Mouse (Mus musculus) heart, postnatal 14 days (tissue): ENCODE results near the gene Trim28. TPM values are rescaled to one million over a fixed set of nuclear protein-coding genes. Genes with fewer than 3 reads are reported as not detected.

Experiments
- DNase-seq, 2 experiments: peaks; one replicate each; pipeline ENCODE4 v3.0.0; 2021 to 2022
- intact Hi-C: fragments of 180-260 bp; cut with DNase I; formaldehyde crosslinking; loops from one replicate; pipeline ENCODE4 v1.15.1; 2025
- total RNA-seq, 2 experiments: library from RNA; stranded (reverse); gene quantifications; 2 replicates each; pipeline ENCODE4 v1.2.3; 2021

Gene Trim28
- total RNA-seq, 2 experiments from 2014 or later, result 115 TPM

GRCm38 (mm10) chr7:13028986-13029385, 30.1 kb downstream of the Trim28 start:
- no peak for DNase-seq
- intact Hi-C loops, result no loop called here

GRCm38 (mm10) chr7:13031069-13031468, 32.2 kb downstream of the Trim28 start:
- no peak for DNase-seq
- intact Hi-C loops, result no loop called here

- intact Hi-C loops, result no loop called here
- DNase-seq, result no peak
Measured at GRCm38 (mm10) chr7:13031983-13032382, 33.1 kb downstream of the Trim28 start.

- intact Hi-C loops, result no loop called here
Measured at GRCm38 (mm10) chr7:13032541-13032940, 33.6 kb downstream of the Trim28 start.

GRCm38 (mm10) chr7:13033451-13034147, 34.7 kb downstream of the Trim28 start:
- DNase-seq, result no peak
- intact Hi-C loops, result loop anchor here (1.0 kb wide), 1 partner anchor 8 kb away; no protein-coding TSS in a partner anchor

More at GRCm38 (mm10) chr7:13032541-13032940, 33.6 kb downstream of the Trim28 start:
- DNase-seq, result no peak

- intact Hi-C loops, result no loop called here
- DNase-seq, result peak; percentile 96 to 97
Measured at GRCm38 (mm10) chr7:13034148-13034977, 35.4 kb downstream of the Trim28 start, which contains the start of gene Chmp2a. Chmp2a (minus strand) TSS chr7:13034807.

GRCm38 (mm10) chr7:13035211-13035855, 36.4 kb downstream of the Trim28 start:
- intact Hi-C loops, result no loop called here

GRCm38 (mm10) chr7:13036806-13037205, 37.9 kb downstream of the Trim28 start:
- no peak for DNase-seq
- intact Hi-C loops, result no loop called here

More at GRCm38 (mm10) chr7:13035211-13035855, 36.4 kb downstream of the Trim28 start:
- DNase-seq, result no peak

- no peak for DNase-seq
- intact Hi-C loops, result no loop called here
Measured at GRCm38 (mm10) chr7:13037366-13037765, 38.5 kb downstream of the Trim28 start.

GRCm38 (mm10) chr7:13037901-13038555, 39.1 kb downstream of the Trim28 start, which contains the start of gene Ube2m:
Ube2m (minus strand) TSS chr7:13038275.
- intact Hi-C loops, result no loop called here
- peak; percentile 99 for DNase-seq

- peak in 1 of 2 experiments; percentile 34 for DNase-seq
- intact Hi-C loops, result no loop called here
Measured at GRCm38 (mm10) chr7:13038621-13039169, 39.8 kb downstream of the Trim28 start.

- intact Hi-C loops, result no loop called here
- DNase-seq, result no peak
Measured at GRCm38 (mm10) chr7:13039181-13039580, 40.3 kb downstream of the Trim28 start.

- no peak for DNase-seq
- intact Hi-C loops, result no loop called here
Measured at GRCm38 (mm10) chr7:13041256-13041655, 42.3 kb downstream of the Trim28 start.

GRCm38 (mm10) chr7:13042511-13042910, 43.6 kb downstream of the Trim28 start:
- intact Hi-C loops, result no loop called here
- no peak for DNase-seq

- intact Hi-C loops, result no loop called here
- DNase-seq, result no peak
Measured at GRCm38 (mm10) chr7:13043120-13043444, 44.2 kb downstream of the Trim28 start.

- DNase-seq, result peak; percentile 31 to 35
- intact Hi-C loops, result loop anchor here (2.0 kb wide), 1 partner anchor 133 kb away; no protein-coding TSS in a partner anchor
Measured at GRCm38 (mm10) chr7:13043445-13044253, 44.7 kb downstream of the Trim28 start.

GRCm38 (mm10) chr7:13044254-13044625, 45.3 kb downstream of the Trim28 start:
- intact Hi-C loops, result loop anchor here (2.0 kb wide), 1 partner anchor 133 kb away; no protein-coding TSS in a partner anchor
- DNase-seq, result no peak

- peak; percentile 63 to 76 for DNase-seq
- intact Hi-C loops, result loop anchor here (1.0 kb wide), 1 partner anchor 37 kb away; no protein-coding TSS in a partner anchor
Measured at GRCm38 (mm10) chr7:13046084-13046483, 47.2 kb downstream of the Trim28 start.

- intact Hi-C loops, result loop anchor here (5.0 kb wide), 1 partner anchor 224 kb away; the partner anchor contains the start of genes Lig1 and Zswim9
- no peak for DNase-seq
Measured at GRCm38 (mm10) chr7:13053001-13053400, 54.1 kb downstream of the Trim28 start.
